Mouse (Mus musculus): ENCODE results near the gene Rc3h1.

DNA sequence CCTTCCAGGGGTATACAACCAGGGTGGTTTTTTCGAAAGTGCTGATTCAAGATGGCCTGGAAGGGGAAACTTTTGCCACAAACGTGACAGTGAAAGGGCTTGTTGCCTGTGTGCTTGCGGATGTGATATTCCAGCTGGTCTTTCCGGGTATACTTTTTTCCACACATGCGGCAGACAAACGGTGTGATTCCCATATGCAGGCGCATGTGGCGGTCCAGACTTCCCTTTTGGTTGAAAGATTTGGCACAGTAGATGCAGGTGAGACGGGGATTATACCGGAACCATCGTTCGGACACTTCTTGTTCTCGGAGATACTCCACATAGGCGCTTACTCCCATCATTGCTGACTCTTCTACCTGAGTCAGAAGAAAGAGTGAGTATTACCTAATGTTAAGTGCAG, 113.8 kb downstream of the Rc3h1 start:
- TF ChIP-seq CTCF (IDR thresholded peaks at IDR 0.05; ENCODE audit: borderline replicate concordance, extremely low read depth, insufficient read depth, insufficient read length) (no peak), POLR2A (IDR thresholded peaks at IDR 0.05; ENCODE audit: borderline replicate concordance, extremely low read depth, insufficient read depth, insufficient read length, poor library complexity, severe bottlenecking) (no peak)
